Mouse (Mus musculus) Patski (cell line): Measurements from ENCODE around the gene Gpx2. TPM values are rescaled to one million over a fixed set of nuclear protein-coding genes. Genes with fewer than 3 reads are reported as not detected.
"Not testable (repeated sequence)": the region's sequence is repeated elsewhere in the genome, so short reads cannot be mapped to it uniquely, and the experiment has no call there.

Experiments
- ATAC-seq: fragments of 100-300 bp; one replicate; pipeline ENCODE4 v1.8.0; 2021
- CTCF ChIA-PET: fragments of 350-600 bp; sonication (Branson Sonifier 250); formaldehyde crosslinking; loops from one replicate; lab custom pipeline; 2022; ENCODE audit warnings: inconsistent platforms; lab: Charles Lee
- POLR2A ChIA-PET: fragments of 350-600 bp; sonication (Branson Sonifier 250); formaldehyde crosslinking; loops from one replicate; lab custom pipeline; 2022; ENCODE audit warnings: antibody characterized with exemption, inconsistent platforms; lab: Charles Lee
- DNase-seq: peaks from one replicate; pipeline ENCODE4 v3.0.0-alpha.2; 2011; ENCODE audit warnings: low read depth, low spot score
- H3K27me3 ChIP-seq: fragments of 371-371 bp; one replicate; pipeline ENCODE4 v1.5.1; 2021
- CTCF ChIP-seq: fragments of 100-300 bp; IDR thresholded peaks from one replicate; pipeline ENCODE4 v1.5.1; 2021
- in situ Hi-C: fragments of 300-500 bp; cut with MboI; formaldehyde crosslinking; loops from 3 replicates; pipeline ENCODE4 v1.11.1; 2018; ENCODE audit warnings: low pct_unique_long_range_greater_than_20kb, mixed read lengths
- polyA plus RNA-seq: library from polyadenylated mRNA; unstranded; gene quantifications from one replicate; pipeline ENCODE4 v1.2.3, GENCODE M21; 2021

Gene Gpx2
- polyA plus RNA-seq, 1 experiment from 2014 or later, result not detected

DNA sequence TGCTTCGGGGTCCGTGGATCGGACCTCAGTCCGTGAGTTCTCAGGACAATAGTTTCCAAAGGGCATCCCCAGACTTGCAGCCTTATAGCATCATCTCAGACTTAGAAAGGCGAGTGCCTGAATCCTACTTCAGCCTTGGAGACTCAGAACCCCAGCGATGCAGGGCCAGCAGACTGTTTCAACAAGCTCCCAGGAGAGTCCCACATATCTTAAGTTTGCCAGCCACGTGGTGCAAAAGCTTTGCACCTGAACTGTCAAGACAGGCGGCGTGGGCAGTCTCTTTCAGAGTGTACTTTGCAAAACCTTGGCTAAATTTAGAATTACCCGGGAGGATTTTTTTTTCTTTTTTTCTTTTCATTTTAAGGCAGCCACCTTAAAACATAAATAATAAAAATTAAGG, 12.4 kb upstream of the Gpx2 start:
- peaks cover 3% of the 10 kb centered on the region for H3K27me3 ChIP-seq
- DNase-seq (no peak), ATAC-seq (no peak)
- in situ Hi-C loops, result no loop called here
- ChIA-PET POLR2A (interaction anchor here (1.2 kb wide), 1 partner anchor 9 kb away, joined by 4 read pairs; no protein-coding TSS in a partner anchor), CTCF (no interaction called here)
- no peak for TF ChIP-seq CTCF

DNA sequence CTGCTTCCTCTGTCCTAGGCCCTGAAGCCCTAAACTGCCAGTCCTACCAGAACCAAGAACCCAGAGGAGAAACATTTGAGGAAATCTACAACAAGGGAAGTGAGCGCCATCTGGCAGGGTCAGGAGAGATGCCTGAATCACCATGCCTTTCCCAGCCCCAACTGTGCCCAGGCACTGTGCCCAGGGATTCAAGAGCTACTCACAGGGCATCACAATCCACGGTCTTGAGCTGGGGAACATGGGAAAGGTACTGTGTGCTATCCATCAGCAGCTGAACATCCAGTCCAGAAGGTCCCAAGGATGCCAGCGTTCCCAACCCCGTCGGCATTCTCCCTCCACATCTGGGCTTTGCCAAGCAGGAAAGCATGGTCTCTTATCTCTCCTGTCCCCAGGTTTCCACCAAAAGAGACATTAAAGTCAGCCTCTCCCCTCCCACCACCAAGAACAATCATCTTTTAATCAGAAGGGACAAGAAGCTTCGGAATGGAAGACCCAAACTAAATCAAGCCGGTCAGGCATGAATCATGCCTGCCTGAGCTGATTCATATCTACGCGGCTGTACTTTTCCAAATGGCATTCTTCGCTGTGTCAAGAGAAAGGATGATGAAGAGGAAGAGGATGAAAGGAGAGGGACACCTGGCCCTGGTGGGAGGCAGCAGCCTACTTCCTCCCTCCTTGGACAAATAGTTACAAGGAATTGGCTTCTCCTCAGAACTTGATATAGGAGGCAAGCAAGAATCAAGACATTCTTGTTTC, 9.9 kb upstream of the Gpx2 start:
- ATAC-seq (no peak), DNase-seq (no peak)
- H3K27me3 ChIP-seq, result peaks cover 3% of the 10 kb centered on the region
- no peak for TF ChIP-seq CTCF
- in situ Hi-C loops, result no loop called here
- ChIA-PET CTCF (interaction anchor here (1.0 to 1.5 kb wide), 4 partner anchors 7 to 163 kb away, joined by 3 to 4 read pairs (median 3); no protein-coding TSS in a partner anchor), POLR2A (no interaction called here)

DNA sequence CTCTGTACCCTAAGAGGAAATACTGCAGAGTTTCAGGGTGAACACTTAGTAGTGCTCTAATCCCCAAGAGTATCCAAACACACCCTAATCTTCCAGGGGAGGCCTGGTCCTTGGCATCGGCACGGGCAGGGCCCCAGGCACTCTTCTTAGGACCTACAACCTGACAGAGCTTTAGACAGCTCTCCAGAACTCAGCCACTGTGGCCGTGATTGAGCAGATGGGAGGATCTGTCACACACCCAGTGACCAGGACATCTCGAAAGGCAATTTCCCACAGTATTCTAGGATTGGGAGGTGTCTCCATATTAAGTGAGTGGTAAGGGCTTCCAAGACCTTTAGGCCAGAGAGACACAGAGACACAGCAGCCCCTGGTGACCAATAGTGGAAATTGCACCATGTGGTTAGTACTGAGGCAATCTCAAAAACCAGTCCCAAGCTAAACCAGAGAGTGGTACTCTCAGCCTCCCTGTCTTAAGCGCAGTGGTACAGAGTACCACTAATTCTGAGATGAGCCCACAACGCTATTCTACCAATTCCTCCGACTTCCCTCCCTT, 8.4 kb upstream of the Gpx2 start:
- peaks cover 4% of the 10 kb centered on the region for H3K27me3 ChIP-seq
- peak; percentile 83 for TF ChIP-seq CTCF
- POLR2A ChIA-PET, result no interaction called here
- CTCF ChIA-PET, result interaction anchor here (0.9 to 1.5 kb wide), 7 partner anchors 9 to 161 kb away, joined by 3 to 4 read pairs (median 3); no protein-coding TSS in a partner anchor
- DNase-seq (no peak), ATAC-seq (no peak)
- in situ Hi-C loops, result no loop called here

GRCm38 (mm10) chr12:76803028-76803427, 7.7 kb upstream of the Gpx2 start:
- H3K27me3 ChIP-seq, result peaks cover 10% of the 10 kb centered on the region
- DNase-seq (no peak), ATAC-seq (no peak)
- TF ChIP-seq CTCF, result no peak
- ChIA-PET POLR2A (no interaction called here), CTCF (interaction anchor here (0.9 to 1.2 kb wide), 3 partner anchors 13 to 22 kb away, joined by 3 read pairs; no protein-coding TSS in a partner anchor)
- in situ Hi-C loops, result no loop called here

DNA sequence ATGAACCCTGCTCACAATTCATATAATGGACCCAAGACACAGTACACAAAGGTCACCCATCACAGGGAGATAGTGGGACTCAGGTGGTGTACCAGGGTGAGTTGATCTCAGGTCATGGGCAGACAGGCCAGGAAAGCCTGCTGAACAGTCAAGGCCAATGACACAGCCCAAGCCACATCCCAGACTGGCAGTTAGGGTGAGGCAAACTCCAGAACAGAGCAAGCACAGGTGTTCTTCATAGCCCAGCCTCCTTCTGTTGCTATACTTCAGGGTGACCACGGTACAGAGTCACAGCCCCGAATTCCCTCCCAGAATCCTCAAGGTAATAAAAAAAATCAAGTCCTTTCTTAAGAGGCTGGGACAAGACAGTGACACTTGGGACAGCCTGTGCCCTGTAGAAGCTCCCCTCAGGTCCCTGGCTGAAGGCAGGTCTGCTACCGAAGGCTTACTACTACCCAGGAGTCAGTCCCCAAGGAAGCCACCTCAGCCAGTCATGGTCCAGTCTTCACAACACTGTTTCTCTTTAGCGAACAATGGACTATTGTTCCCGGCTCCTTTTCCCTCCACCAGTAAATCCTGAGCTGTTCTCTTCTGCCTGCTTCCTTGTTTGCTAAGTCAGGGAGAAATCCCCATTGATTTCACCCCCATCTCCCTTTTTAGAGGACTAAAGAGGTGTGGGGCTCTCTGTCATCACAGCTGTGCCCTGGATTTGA, 2.8 kb upstream of the Gpx2 start:
- in situ Hi-C loops, result loop anchor here (10.0 kb wide), 1 partner anchor 153 kb away; no protein-coding TSS in a partner anchor
- POLR2A ChIA-PET, result no interaction called here
- no peak for ATAC-seq
- TF ChIP-seq CTCF, result no peak
- DNase-seq, result no peak
- CTCF ChIA-PET, result no interaction called here
- H3K27me3 ChIP-seq, result peaks cover 23% of the 10 kb centered on the region

DNA sequence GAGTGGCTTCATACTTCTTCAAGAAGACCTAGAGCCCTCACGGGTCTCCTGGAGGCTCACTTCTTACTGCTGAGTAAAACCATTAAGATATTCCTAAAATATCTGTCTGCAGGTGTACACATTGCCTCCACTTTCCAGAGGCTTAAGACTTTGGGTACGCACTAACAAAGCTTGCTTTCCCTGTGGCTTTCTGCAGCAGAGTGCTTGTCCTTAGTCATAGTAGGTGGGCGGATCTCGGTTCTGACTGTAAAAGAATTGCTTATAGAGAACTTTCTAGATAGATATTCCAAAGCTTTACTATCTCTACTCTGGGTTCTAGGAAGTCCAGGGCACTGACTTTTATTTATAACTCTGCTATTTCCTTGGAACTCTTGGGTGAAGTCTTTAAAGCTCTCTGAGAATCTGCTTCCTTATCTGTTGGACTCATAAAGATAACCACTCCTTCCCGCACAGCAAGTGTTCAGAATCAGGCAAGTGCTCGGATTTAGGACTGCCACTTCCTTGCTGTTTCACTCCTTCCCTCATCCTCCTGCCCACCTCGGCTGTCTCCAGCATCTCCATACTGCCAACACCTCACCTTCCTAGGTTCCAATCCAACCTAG, 1.7 kb upstream of the Gpx2 start:
- ChIA-PET CTCF (interaction anchor here (1.4 kb wide), 1 partner anchor 9 kb away, joined by 3 read pairs; no protein-coding TSS in a partner anchor), POLR2A (interaction anchor here (0.6 kb wide), 1 partner anchor 40 kb away, joined by 6 read pairs; no protein-coding TSS in a partner anchor)
- ATAC-seq, result no peak
- peaks cover 23% of the 10 kb centered on the region for H3K27me3 ChIP-seq
- TF ChIP-seq CTCF, result no peak
- in situ Hi-C loops, result loop anchor here (10.0 kb wide), 1 partner anchor 152 kb away; no protein-coding TSS in a partner anchor
- no peak for DNase-seq

DNA sequence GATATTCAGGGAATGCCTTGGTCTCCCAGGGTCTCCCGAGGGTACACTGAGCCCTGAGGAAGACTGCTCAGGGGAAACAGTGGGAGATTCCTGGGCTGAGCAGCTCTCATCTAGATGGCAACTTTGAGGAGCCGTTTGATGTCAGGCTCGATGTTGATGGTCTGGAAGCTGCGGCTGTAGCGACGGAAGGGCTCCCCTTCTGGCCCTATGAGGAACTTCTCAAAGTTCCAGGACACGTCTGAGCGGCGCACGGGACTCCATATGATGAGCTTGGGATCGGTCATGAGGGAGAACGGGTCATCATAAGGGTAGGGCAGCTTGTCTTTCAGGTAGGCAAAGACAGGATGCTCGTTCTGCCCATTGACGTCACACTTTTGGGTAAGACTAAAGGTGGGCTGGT, 2.8 kb downstream of the Gpx2 start:
- in situ Hi-C loops, result loop anchor here (10.0 kb wide), 1 partner anchor 148 kb away; no protein-coding TSS in a partner anchor
- H3K27me3 ChIP-seq, DNase-seq, CTCF ChIA-PET, POLR2A ChIA-PET, ATAC-seq: not testable (repeated sequence)

DNA sequence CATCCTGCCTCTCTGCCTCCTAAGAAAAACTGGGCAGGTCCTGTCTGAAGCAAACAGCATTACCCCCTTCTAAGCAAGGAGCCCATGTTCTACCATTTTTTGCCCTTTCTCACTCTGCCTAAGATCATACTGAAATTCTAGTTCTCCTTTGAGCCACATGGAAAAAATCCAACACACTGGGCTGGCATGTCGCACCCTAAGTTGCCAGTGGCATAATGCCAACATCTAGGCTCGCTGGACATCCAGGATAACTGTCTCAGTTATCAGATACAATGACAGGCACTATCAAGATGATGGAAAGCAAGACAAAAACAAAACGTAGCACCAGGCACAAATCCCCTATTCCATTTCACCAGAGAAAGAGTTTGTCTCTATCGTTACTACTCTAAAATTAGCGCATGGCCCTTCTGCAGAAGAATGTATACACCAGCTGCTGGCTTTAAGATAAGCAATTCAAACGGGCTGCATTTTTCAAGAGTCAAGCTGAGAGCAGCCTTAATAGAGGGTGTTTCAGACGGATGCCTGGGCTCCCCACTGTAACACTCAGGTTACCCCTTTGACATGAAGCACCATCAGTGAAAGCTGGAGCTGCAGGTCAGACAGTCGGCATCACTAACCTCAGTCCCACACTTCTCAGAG, 4.8 kb downstream of the Gpx2 start:
- no peak for ATAC-seq

GRCm38 (mm10) chr12:76784056-76784619, 11.2 kb downstream of the Gpx2 start:
- H3K27me3 ChIP-seq, result no peaks in the 10 kb centered on the region
- in situ Hi-C loops, result no loop called here
- DNase-seq, result no peak
- CTCF ChIA-PET, result no interaction called here
- POLR2A ChIA-PET, result no interaction called here
- ATAC-seq, result no peak
- TF ChIP-seq CTCF, result no peak

More for the DNA sequence above, 4.8 kb downstream of the Gpx2 start:
- no peaks in the 10 kb centered on the region for H3K27me3 ChIP-seq
- ChIA-PET POLR2A (no interaction called here), CTCF (interaction anchor here (1.0 kb wide), 1 partner anchor 13 kb away, joined by 3 read pairs; no protein-coding TSS in a partner anchor)
- no peak for DNase-seq
- no peak for TF ChIP-seq CTCF
- in situ Hi-C loops, result loop anchor here (10.0 kb wide), 1 partner anchor 146 kb away; no protein-coding TSS in a partner anchor
